14 mouse cellular contexts compared by ENCODE assay signal in genomic region chr8:11300436-11300835, GRCm38 (mm10). TPM values are rescaled to one million over a fixed set of nuclear protein-coding genes. Genes with fewer than 3 reads are reported as not detected.
DNase-seq lines count a peak whose midpoint lies in the region; ATAC-seq and TF ChIP-seq lines count a peak whose summit lies in the region.
"Had no signal": no experiment of that assay in that cellular context is flagged by ENCODE, and none has a peak within 500 bp of the region (broad histone marks: within the 10 kb centered on the region; RNA-seq: fewer than 3 reads in every experiment).

No protein-coding gene starts in this region.

- no peaks in the 10 kb centered on the region for H3K27me3 ChIP-seq in lung, postnatal 0 days (replicated peaks; ENCODE audit: insufficient read depth, low read length)
- H3K27me3 ChIP-seq: limb, embryonic 15.5 days had no signal

- H3K4me1 ChIP-seq in lung, postnatal 0 days (ENCODE audit: insufficient read depth, low read depth, low read length): peaks cover 28% of the 10 kb centered on the region; the same call in 1 of the 2 replicates

- H3K9me3 ChIP-seq in lung, postnatal 0 days (ENCODE audit: low read length): no peaks in the 10 kb centered on the region
- H3K9me3 ChIP-seq: hindbrain, embryonic 10.5 days; limb, embryonic 15.5 days had no signal

- peak; percentile 9; the same call in 1 of the 2 replicates for TF ChIP-seq CTCF in lung, postnatal 0 days (IDR thresholded peaks at IDR 0.05)

- no peak overlapping the region for H3K9ac ChIP-seq in lung, postnatal 0 days (replicated peaks; ENCODE audit: low read depth)
- H3K9ac ChIP-seq: limb, embryonic 15.5 days had no signal

- DNase-seq in kidney, adult 9 months: peak; percentile 45
- DNase-seq in kidney, adult 8-10 months: no peak
- peak; percentile 60 for DNase-seq in lung, postnatal 0 days (ENCODE audit: low spot score)
- no peak for DNase-seq in lung, postnatal 14 days
- DNase-seq in 3T3-L1 (ENCODE audit: low read depth, low spot score) (peak; percentile 53), NIH3T3 (ENCODE audit: low read depth) (peak; percentile 29)
- DNase-seq in layer of hippocampus, postnatal 36 days: no peak
- DNase-seq: cerebellum, adult 9-10 months; gastrocnemius, postnatal 25 days; thymus, postnatal 14 days had no signal

- no peak overlapping the region for H3K4me3 ChIP-seq in lung, postnatal 0 days (ENCODE audit: low read depth, low read length)
- H3K4me3 ChIP-seq: hindbrain, embryonic 10.5 days; limb, embryonic 15.5 days had no signal

- WGBS in lung, postnatal 0 days: 48% methylated on average over 8 of the region's 8 CpGs

- TF ChIP-seq EP300 in lung, postnatal 0 days (IDR thresholded peaks at IDR 0.05): no peak

- peak; percentile 48 for ATAC-seq in lung, postnatal 0 days
- ATAC-seq: forebrain, embryonic 14.5 days had no signal

- H3K36me3 ChIP-seq in lung, postnatal 0 days (ENCODE audit: insufficient read depth, low read length): no peaks in the 10 kb centered on the region
- H3K36me3 ChIP-seq: hindbrain, embryonic 10.5 days; limb, embryonic 15.5 days had no signal

- no peak overlapping the region for H3K4me2 ChIP-seq in lung, postnatal 0 days (replicated peaks; ENCODE audit: low read depth, low read length)
- H3K4me2 ChIP-seq: heart, embryonic 11.5 days; limb, embryonic 15.5 days had no signal

- H3K27ac ChIP-seq in lung, postnatal 0 days (ENCODE audit: low read length): 0 out of 2 replicates have a peak overlapping the region, but pooled peaks have one; percentile 12
- H3K27ac ChIP-seq: hindbrain, embryonic 10.5 days; limb, embryonic 15.5 days had no signal

RNA-seq across cellular contexts. Expression of gene Col4a2, which starts 12.2 kb away (rescaled TPM):
- polyA plus RNA-seq in lung, postnatal 0 days (2015; fragmentation: Nextera tagmentation; extraction: Ambion mirVana): 183 and 189 TPM in 2 replicates
- total RNA-seq in layer of hippocampus, postnatal 36 days (2021): 10 to 100 TPM; 46.4 to 57.3 TPM

RNA-seq across cellular contexts. Expression of gene Col4a1, which starts 12.2 kb away (rescaled TPM):
- 346 and 376 TPM in 2 replicates for polyA plus RNA-seq in lung, postnatal 0 days (2015; fragmentation: Nextera tagmentation; extraction: Ambion mirVana)
- total RNA-seq in layer of hippocampus, postnatal 36 days (2021): 10 to 100 TPM; 47.7 to 51.9 TPM

Comparison
In these comparisons a context has a peak if more than half of its experiments do, and no peak if none do; other contexts are left out.
1. DNase-seq: peak in kidney, adult 9 months (single experiment), lung, postnatal 0 days (single experiment), 3T3-L1 (single experiment) and NIH3T3 (single experiment); none in kidney, adult 8-10 months (0 of 2), lung, postnatal 14 days (single experiment) and layer of hippocampus, postnatal 36 days (0 of 2).